Mouse (Mus musculus) layer of hippocampus, adult 9-11 months (tissue): Measurements from ENCODE around the gene Chpf.

Experiments
- DNase-seq: peaks from one replicate; pipeline ENCODE4 v3.0.0; 2022

Gene Chpf

GRCm38 (mm10) chr1:75438782-75439181 lies 40.3 kb downstream of the Chpf start:
- no peak for DNase-seq

DNA sequence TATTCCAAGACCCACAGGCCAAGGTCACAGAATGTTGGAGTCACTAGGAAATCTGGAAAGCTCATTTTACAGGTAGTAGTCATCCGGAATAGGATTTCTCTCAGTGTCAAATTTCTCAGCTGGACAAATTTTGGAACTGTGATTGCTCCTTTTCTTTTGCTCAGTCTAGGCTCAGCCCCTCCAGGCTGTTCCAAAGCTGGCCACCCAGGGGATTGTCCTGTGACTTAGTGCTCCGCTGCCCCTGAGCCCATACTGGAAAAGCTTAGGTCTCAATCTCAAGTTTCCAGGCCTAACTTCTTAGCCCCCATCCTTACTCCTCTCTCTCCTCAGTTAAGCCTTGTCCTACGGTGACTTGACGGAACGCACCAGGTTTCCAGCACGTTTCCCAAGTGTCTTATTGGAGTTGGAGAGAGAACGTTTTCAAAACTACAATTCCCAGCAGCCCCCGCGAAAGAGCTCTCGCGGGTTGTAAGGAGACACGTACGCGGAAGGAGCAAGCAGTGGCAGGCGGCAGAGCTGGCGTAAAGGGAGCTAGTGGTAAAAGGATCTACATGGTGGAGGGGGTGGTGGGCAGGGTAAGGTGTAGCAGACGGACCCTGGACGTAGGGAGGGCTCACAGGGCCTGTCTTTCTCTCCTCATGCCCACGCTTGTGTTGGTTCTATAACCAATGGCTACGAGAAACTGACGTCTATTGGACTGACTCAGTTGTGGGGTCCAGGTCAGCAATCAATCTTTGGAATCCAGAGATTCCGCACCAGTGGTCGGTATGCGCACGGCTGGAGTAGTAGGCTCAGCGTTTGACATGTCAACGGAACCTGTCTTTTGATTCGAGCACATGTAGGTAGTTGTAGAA lies 43.4 kb downstream of the Chpf start, which contains the start of gene Gmppa:
Gene Gmppa (plus strand): TSS at position 456 of the 854 bp plus-strand sequence.
- peak; percentile 86 for DNase-seq

- no peak for DNase-seq
These were observed 53.2 kb downstream of the Chpf start for GRCm38 (mm10) chr1:75425796-75426471.
